Mouse (Mus musculus): ENCODE data around the gene Cenps. TPM values are rescaled to one million over a fixed set of nuclear protein-coding genes. Genes with fewer than 3 reads are reported as not detected.

Gene Cenps
- 0.87 and 3.3 TPM in 2 replicates for polyA plus RNA-seq (2012; rRNA removed)

GRCm38 (mm10) chr4:149136982-149137770 is at the start of gene Cenps:
Gene Cenps, minus strand, starts transcription at chr4:149137629.

GRCm38 (mm10) chr4:149166215-149166946 is 29.0 kb upstream of the Cenps start, which contains the start of gene Pgd:
Gene Pgd, minus strand, starts transcription at chr4:149166771.

DNA sequence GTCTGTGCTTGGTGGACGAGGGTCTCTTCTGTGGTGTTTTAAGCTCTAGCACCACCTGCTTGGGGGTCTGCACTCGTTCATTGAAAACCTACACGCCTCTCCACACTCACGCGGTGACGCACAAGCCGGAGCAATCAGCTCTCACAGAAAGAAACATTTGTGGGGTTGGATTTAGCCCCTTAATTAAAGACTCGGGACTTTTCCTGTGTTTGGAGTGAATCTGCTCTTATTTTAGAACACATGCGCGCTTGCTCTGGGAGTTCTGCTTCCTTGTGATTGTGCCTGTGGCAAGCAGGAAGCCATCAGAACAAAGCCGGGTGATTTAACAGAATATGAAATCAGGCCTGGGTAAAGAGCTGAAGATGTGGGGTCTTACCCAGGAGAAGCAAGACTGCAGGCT is 10.8 kb downstream of the Cenps start, which contains the start of gene Cort:
Gene Cort (minus strand): TSS at position 101 of the 400 bp plus-strand sequence.

DNA sequence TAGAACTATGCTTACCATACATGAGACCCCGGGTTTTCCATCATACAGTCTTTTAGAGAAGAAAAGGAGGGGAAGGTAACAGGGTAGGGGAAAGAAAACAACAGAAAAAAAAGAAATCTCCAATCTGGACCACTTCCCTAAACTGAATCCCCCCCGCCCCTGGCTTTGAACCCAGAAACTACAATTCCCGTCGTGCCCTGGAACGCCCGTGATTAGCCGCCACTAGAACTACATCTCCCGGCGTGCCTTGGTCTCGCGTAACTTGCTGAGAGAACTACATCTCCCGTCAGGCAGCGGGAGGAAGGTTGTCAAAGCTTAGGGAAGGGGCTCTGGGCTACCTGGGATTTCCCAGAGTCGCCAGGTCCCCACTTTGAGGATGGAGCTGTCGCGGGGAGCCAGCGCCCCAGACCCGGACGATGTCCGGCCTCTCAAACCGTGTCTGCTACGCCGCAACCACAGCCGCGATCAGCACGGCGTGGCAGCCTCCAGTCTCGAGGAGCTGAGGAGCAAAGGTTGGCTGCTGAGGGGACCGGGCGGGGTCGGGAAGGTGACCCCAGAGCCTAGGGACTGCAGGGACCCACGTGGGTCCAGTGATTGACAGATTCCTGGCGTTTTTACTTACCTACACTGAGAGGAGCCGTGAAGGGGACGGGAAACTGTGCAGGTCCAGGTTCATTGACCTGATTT is 33.4 kb downstream of the Cenps start, which contains the start of gene Dffa:
Gene Dffa (plus strand): TSS at position 272 of the 687 bp plus-strand sequence.

GRCm38 (mm10) chr4:149099369-149100017 is 37.9 kb downstream of the Cenps start, which contains the start of gene Pex14:
Gene Pex14, minus strand, starts transcription at chr4:149099876.

Other genes with a start within 250 kb of the Cenps start
- gene Pex14, start 37.8 kb downstream of the Cenps start, polyA plus RNA-seq (2012; rRNA removed), result 45.8 and 46.9 TPM in 2 replicates
- 17.6 and 17.9 TPM in 2 replicates for gene Dffa, start 33.5 kb downstream of the Cenps start, polyA plus RNA-seq (2012; rRNA removed)
- gene Cort, start 10.9 kb downstream of the Cenps start, polyA plus RNA-seq (2012; rRNA removed), result not detected in 2 replicates
- gene Pgd, start 29.1 kb upstream of the Cenps start, polyA plus RNA-seq (2012; rRNA removed), result 173 and 209 TPM in 2 replicates
- 19.9 and 22.2 TPM in 2 replicates for gene Kif1b, start 170.1 kb upstream of the Cenps start, polyA plus RNA-seq (2012; rRNA removed)

Measured in colon, adult 2 months (tissue).